Mouse (Mus musculus) gastrocnemius, adult 8-10 months (tissue): ENCODE data around the gene Gm3755. TPM values are rescaled to one million over a fixed set of nuclear protein-coding genes. Genes with fewer than 3 reads are reported as not detected.
"Not testable (repeated sequence)": the region's sequence is repeated elsewhere in the genome, so short reads cannot be mapped to it uniquely, and the experiment has no call there.

Experiments used
- DNase-seq, 2 experiments: peaks; one replicate each; pipeline ENCODE4 v3.0.0; 2022; ENCODE audit warnings: low spot score in 2 of 2
- total RNA-seq, 4 experiments: library from RNA; stranded (reverse); gene quantifications; 2 replicates each; pipeline ENCODE4 v1.2.4; 2022

Gene Gm3755
- total RNA-seq = not detected

DNA sequence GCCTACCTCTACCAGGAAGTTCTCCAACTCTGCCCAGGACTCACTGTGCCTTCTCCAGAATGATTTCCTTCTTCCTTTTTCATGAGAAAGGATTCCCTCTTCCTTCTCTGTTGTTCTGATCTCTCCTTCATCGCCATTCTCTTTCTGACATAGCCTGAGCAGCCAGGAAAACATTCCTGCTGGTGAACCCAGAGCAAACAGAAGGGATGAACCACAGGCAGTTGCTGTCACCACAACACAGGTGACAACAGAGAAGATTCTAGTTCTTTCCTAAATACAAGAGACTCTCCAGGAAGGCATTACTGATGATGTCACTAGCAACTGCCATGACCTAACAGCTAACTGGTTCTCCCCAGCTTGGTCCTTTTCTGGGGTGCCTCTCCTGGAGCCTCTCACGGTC lies at the start of gene Gm3755:
Gm3755 (minus strand) TSS at position 101 of the 400 bp plus-strand sequence.
- DNase-seq = not testable (repeated sequence)

DNA sequence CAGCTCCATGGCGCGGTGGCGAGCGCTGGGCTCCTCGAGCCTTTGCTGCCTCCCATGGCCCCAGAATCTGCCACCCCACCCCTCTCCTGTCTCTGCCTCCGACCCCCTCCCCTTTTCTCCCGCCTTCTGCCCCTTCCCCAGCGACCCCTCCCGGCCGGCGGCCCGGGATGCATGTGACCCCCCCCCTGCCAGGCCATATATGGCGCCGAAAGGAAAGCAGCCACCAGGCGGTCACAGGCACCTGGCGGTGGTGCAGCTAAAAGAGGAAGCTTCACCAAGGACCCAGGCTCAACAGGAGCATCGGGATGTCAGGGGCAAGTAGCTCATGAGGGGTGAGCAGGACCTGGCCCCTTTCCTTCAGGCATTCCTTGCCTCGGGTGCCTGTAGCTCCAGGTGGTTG lies 38.0 kb upstream of the Gm3755 start:
- DNase-seq = not testable (repeated sequence)

DNA sequence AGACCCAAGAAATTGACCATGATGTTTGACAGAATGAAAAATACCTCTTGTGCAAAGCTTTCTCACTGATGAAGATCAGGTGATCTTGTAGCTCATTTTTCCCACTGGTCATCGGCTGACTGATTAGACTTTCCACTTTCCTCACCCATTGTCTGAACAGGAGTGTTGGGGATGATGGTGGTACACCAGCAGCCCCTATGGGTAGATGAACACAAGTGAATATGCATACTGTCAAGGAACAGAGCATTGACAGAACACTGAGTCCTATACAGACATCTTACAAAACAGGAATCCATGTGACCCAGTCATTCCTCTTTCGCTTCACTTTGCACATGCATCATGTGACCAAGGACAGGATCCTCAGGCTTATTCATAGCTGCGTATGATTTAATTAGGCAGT lies 32.9 kb upstream of the Gm3755 start, which contains the start of gene Gm3752:
Gm3752 (minus strand) TSS at position 101 of the 400 bp plus-strand sequence.
- not testable (repeated sequence) for DNase-seq

DNA sequence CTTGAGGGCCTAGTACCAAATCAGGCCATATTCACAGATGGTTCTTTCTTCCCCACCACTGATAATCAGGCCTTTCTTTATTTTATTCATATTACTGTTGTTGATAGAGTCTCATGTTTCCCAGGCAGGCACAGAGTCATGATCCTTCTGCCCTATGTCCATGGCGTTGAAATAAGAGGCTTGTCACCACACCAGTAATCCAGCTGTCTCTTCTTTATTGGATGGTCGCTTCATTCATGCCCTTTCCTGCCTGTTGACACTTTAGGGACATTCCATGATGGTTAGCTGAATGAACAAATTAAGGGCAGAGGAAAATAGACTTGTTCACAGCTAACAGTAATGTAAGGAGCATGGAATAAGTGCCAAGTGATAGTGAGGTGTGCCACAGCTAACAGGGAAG lies 28.2 kb downstream of the Gm3755 start:
- DNase-seq = not testable (repeated sequence)

Other genes starting within 250 kb of the Gm3755 start
- gene Gm3727, start 186.2 kb downstream of the Gm3755 start, total RNA-seq = not detected
- gene Gm3739, start 135.9 kb downstream of the Gm3755 start, total RNA-seq = not detected
- not detected for gene Gm5797, start 118.5 kb downstream of the Gm3755 start, total RNA-seq
- not detected for gene Gm8374, start 85.8 kb downstream of the Gm3755 start, total RNA-seq
- gene Gm3752, start 32.8 kb upstream of the Gm3755 start, total RNA-seq = under 1 TPM in 1 of 4 experiments, not detected in 3; 0.83 TPM
- under 1 TPM in 2 of 4 experiments, not detected in 2; 0.19 to 0.27 TPM for gene Gm3558, start 117.6 kb upstream of the Gm3755 start, total RNA-seq
- not detected for gene Gm10338, start 144.7 kb upstream of the Gm3755 start, total RNA-seq
- gene Gm10128, start 193.1 kb upstream of the Gm3755 start, total RNA-seq = not detected